Mouse (Mus musculus): Measurements from ENCODE around the gene Kif21b. TPM values are rescaled to one million over a fixed set of nuclear protein-coding genes. Genes with fewer than 3 reads are reported as not detected.

Kif21b gene
- polyA plus RNA-seq, 2 experiments: 1.2 to 1.8 TPM

DNA sequence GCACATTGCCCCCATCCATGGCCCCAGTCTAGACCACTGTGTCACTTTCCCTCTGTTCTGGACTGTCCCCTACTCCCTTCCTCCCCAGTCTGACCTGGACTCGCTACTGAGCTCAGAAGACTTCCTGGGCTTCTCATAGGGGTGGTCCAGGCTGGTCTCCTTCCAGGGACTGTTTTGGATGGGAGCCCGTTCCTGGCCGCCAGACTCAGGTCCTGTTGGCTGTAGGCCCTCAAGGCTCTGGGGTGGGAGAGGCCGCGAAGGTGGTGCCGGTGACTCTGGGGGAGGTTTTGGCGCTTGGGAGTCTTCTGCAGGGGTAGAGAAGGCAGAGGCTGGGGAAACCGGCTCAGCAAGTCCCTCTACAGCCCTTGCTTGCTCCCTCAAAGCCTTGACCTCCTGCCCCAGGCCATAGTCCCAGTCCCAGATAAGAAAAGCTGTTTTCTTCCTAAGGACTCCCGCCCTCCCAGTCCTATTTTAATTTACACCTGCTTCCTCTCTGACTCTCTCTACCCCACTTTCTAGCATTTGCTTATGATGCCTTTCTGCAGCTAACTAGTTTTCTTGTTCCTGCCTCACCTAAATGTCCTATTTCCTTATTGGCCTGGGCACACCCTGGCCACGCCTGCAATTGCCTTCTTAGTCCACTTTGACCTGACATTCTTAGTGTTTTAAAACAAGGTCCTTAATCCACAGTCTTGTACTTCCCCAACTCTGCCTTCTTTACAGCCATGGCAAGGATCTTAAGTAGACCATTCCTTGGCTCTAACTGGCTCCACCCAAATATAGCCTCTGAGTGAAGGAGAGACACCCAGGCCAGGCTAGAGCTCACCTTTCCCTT lies 89.1 kb downstream of the Kif21b start:
- Histone ChIP-seq H3K36me3 (replicated peaks; ENCODE audit: control insufficient read depth, insufficient read depth, low read depth) (no peaks in the 10 kb centered on the region), H3K27ac (no peak overlapping the region), H3K4me1 (replicated peaks; ENCODE audit: control insufficient read depth in 2 of 2, insufficient read depth in 2 of 2, low read length in 1 of 2) (no peaks in the 10 kb centered on the region), H3K4me2 (ENCODE audit: low read depth) (no peak overlapping the region), H3K4me3 (ENCODE audit: insufficient read depth in 1 of 2, low read depth in 2 of 2, low read length in 2 of 2) (no peak overlapping the region), H3K9ac (replicated peaks) (no peak overlapping the region), H3K27me3 (ENCODE audit: control insufficient read depth, insufficient read depth, low read length) (no peaks in the 10 kb centered on the region), H3K9me3 (ENCODE audit: control insufficient read depth, low read length) (no peaks in the 10 kb centered on the region)
- 64% methylated on average over 10 of the region's 10 CpGs for WGBS (ENCODE audit: insufficient replicate concordance)
- DNase-seq (ENCODE audit: low read depth in 3 of 3, low spot score in 3 of 3) (no peak), ATAC-seq (ENCODE audit: insufficient read depth) (no peak)
- TF ChIP-seq EP300 (IDR thresholded peaks at IDR 0.05; ENCODE audit: low read depth) (no peak), CTCF (IDR thresholded peaks at IDR 0.05; ENCODE audit: low read depth) (no peak)

- 69% methylated on average over 10 of the region's 10 CpGs for WGBS (ENCODE audit: insufficient replicate concordance)
- ATAC-seq (ENCODE audit: insufficient read depth): no peak
- no peak for DNase-seq (ENCODE audit: low read depth in 3 of 3, low spot score in 3 of 3)
- no peak overlapping the region for H3K9ac ChIP-seq (replicated peaks)
- no peaks in the 10 kb centered on the region for H3K4me1 ChIP-seq (replicated peaks; ENCODE audit: control insufficient read depth in 2 of 2, insufficient read depth in 2 of 2, low read length in 1 of 2)
- no peaks in the 10 kb centered on the region for H3K36me3 ChIP-seq (replicated peaks; ENCODE audit: control insufficient read depth, insufficient read depth, low read depth)
- H3K27ac ChIP-seq: no peak overlapping the region
- H3K27me3 ChIP-seq (ENCODE audit: control insufficient read depth, insufficient read depth, low read length): no peaks in the 10 kb centered on the region
- no peak overlapping the region for H3K4me2 ChIP-seq (ENCODE audit: low read depth)
- TF ChIP-seq EP300 (IDR thresholded peaks at IDR 0.05; ENCODE audit: low read depth): no peak
- TF ChIP-seq CTCF (IDR thresholded peaks at IDR 0.05; ENCODE audit: low read depth): no peak
- no peak overlapping the region for H3K4me3 ChIP-seq (ENCODE audit: insufficient read depth in 1 of 2, low read depth in 2 of 2, low read length in 2 of 2)
- H3K9me3 ChIP-seq (ENCODE audit: control insufficient read depth, low read length): no peaks in the 10 kb centered on the region
Measured at GRCm38 (mm10) chr1:136222386-136222785, 91.2 kb downstream of the Kif21b start.

GRCm38 (mm10) chr1:136223758-136224342 lies 92.7 kb downstream of the Kif21b start:
- H3K36me3 ChIP-seq (replicated peaks; ENCODE audit: control insufficient read depth, insufficient read depth, low read depth): no peaks in the 10 kb centered on the region
- no peak for DNase-seq (ENCODE audit: low read depth in 3 of 3, low spot score in 3 of 3)
- H3K4me2 ChIP-seq (ENCODE audit: low read depth): no peak overlapping the region
- H3K27ac ChIP-seq: no peak overlapping the region
- no peak overlapping the region for H3K9ac ChIP-seq (replicated peaks)
- H3K4me3 ChIP-seq (ENCODE audit: insufficient read depth in 1 of 2, low read depth in 2 of 2, low read length in 2 of 2): no peak overlapping the region
- TF ChIP-seq CTCF (IDR thresholded peaks at IDR 0.05; ENCODE audit: low read depth) (no peak), EP300 (IDR thresholded peaks at IDR 0.05; ENCODE audit: low read depth) (no peak)
- no peaks in the 10 kb centered on the region for H3K9me3 ChIP-seq (ENCODE audit: control insufficient read depth, low read length)
- WGBS (ENCODE audit: insufficient replicate concordance): 68% methylated on average over 10 of the region's 10 CpGs
- ATAC-seq (ENCODE audit: insufficient read depth): no peak
- peaks cover 0 to 8% of the 10 kb centered on the region in 2 experiments; a peak in 2 of 4 replicates for H3K4me1 ChIP-seq (replicated peaks; ENCODE audit: control insufficient read depth in 2 of 2, insufficient read depth in 2 of 2, low read length in 1 of 2)
- no peaks in the 10 kb centered on the region for H3K27me3 ChIP-seq (ENCODE audit: control insufficient read depth, insufficient read depth, low read length)

DNA sequence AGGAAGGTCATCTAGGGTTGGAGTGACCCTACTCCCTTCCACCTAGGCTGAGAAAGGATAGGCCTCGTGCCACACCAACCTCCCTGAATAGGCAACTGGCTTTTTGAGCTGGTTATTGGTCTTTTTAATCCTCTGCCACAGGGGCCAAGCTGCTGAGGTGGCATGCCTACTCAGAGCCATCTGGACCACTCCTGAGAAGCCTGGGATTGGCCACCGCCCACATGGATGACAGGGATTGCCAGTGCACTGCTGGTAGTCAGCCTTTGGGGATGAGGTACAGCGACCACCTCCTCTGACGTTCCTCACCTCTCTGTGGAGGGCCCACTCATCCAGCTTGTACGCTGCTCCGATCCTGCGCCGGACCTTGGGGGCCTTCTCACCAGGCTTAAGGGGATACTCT lies 94.7 kb downstream of the Kif21b start:
- no peaks in the 10 kb centered on the region for H3K9me3 ChIP-seq (ENCODE audit: control insufficient read depth, low read length)
- peaks cover 6% of the 10 kb centered on the region for H3K27me3 ChIP-seq (ENCODE audit: control insufficient read depth, insufficient read depth, low read length)
- ATAC-seq (ENCODE audit: insufficient read depth) (no peak), DNase-seq (ENCODE audit: low read depth in 3 of 3, low spot score in 3 of 3) (no peak)
- H3K36me3 ChIP-seq (replicated peaks; ENCODE audit: control insufficient read depth, insufficient read depth, low read depth): no peaks in the 10 kb centered on the region
- peaks cover 0 to 12% of the 10 kb centered on the region in 2 experiments; a peak in 2 of 4 replicates for H3K4me1 ChIP-seq (replicated peaks; ENCODE audit: control insufficient read depth in 2 of 2, insufficient read depth in 2 of 2, low read length in 1 of 2)
- TF ChIP-seq EP300 (IDR thresholded peaks at IDR 0.05; ENCODE audit: low read depth): no peak
- no peak for TF ChIP-seq CTCF (IDR thresholded peaks at IDR 0.05; ENCODE audit: low read depth)
- no peak overlapping the region for H3K4me3 ChIP-seq (ENCODE audit: insufficient read depth in 1 of 2, low read depth in 2 of 2, low read length in 2 of 2)
- no peak overlapping the region for H3K27ac ChIP-seq
- 74% methylated on average over 8 of the region's 8 CpGs for WGBS (ENCODE audit: insufficient replicate concordance)
- H3K4me2 ChIP-seq (ENCODE audit: low read depth): no peak overlapping the region
- H3K9ac ChIP-seq (replicated peaks): no peak overlapping the region

GRCm38 (mm10) chr1:136226626-136227025 lies 95.4 kb downstream of the Kif21b start:
- Histone ChIP-seq H3K36me3 (replicated peaks; ENCODE audit: control insufficient read depth, insufficient read depth, low read depth) (no peaks in the 10 kb centered on the region), H3K4me3 (ENCODE audit: insufficient read depth in 1 of 2, low read depth in 2 of 2, low read length in 2 of 2) (no peak overlapping the region), H3K27ac (no peak overlapping the region), H3K9me3 (ENCODE audit: control insufficient read depth, low read length) (no peaks in the 10 kb centered on the region), H3K4me1 (replicated peaks; ENCODE audit: control insufficient read depth in 2 of 2, insufficient read depth in 2 of 2, low read length in 1 of 2) (peaks cover 0 to 12% of the 10 kb centered on the region in 2 experiments; a peak in 2 of 4 replicates), H3K27me3 (ENCODE audit: control insufficient read depth, insufficient read depth, low read length) (peaks cover 13% of the 10 kb centered on the region), H3K4me2 (ENCODE audit: low read depth) (no peak overlapping the region), H3K9ac (replicated peaks) (no peak overlapping the region)
- WGBS (ENCODE audit: insufficient replicate concordance): 69% methylated on average over 8 of the region's 8 CpGs
- ATAC-seq (ENCODE audit: insufficient read depth) (no peak), DNase-seq (ENCODE audit: low read depth in 3 of 3, low spot score in 3 of 3) (no peak)
- TF ChIP-seq EP300 (IDR thresholded peaks at IDR 0.05; ENCODE audit: low read depth): no peak
- no peak for TF ChIP-seq CTCF (IDR thresholded peaks at IDR 0.05; ENCODE audit: low read depth)

Other genes starting within 250 kb of the Kif21b start
- gene Pkp1, start 212.2 kb upstream of the Kif21b start, polyA plus RNA-seq (2012; rRNA removed): 0.01 and 0.02 TPM in 2 replicates
- gene Pkp1, start 212.2 kb upstream of the Kif21b start, polyA plus RNA-seq (2014; fragmentation: Nextera tagmentation; extraction: Ambion mirVana): not detected in 2 replicates
- not detected in 2 replicates for gene Igfn1, start 125.0 kb upstream of the Kif21b start, polyA plus RNA-seq (2012; rRNA removed)
- gene Igfn1, start 125.0 kb upstream of the Kif21b start, polyA plus RNA-seq (2014; fragmentation: Nextera tagmentation; extraction: Ambion mirVana): not detected in 2 replicates
- gene Tmem9, start 123.2 kb upstream of the Kif21b start, polyA plus RNA-seq (2012; rRNA removed): 43.9 and 44.4 TPM in 2 replicates
- 42.4 and 44.2 TPM in 2 replicates for gene Tmem9, start 123.2 kb upstream of the Kif21b start, polyA plus RNA-seq (2014; fragmentation: Nextera tagmentation; extraction: Ambion mirVana)
- gene Ascl5, start 80.6 kb upstream of the Kif21b start, polyA plus RNA-seq (2012; rRNA removed): not detected in 2 replicates
- gene Ascl5, start 80.6 kb upstream of the Kif21b start, polyA plus RNA-seq (2014; fragmentation: Nextera tagmentation; extraction: Ambion mirVana): not detected in 2 replicates
- gene Cacna1s, start 78.6 kb upstream of the Kif21b start, polyA plus RNA-seq (2012; rRNA removed): 0.02 TPM in 1 of 2 replicates, not detected in the other
- not detected in 2 replicates for gene Cacna1s, start 78.6 kb upstream of the Kif21b start, polyA plus RNA-seq (2014; fragmentation: Nextera tagmentation; extraction: Ambion mirVana)
- 0.05 TPM in 1 of 2 replicates, not detected in the other for gene Mroh3, start 81.4 kb downstream of the Kif21b start, polyA plus RNA-seq (2012; rRNA removed)
- 0.15 and 0.23 TPM in 2 replicates for gene Mroh3, start 81.4 kb downstream of the Kif21b start, polyA plus RNA-seq (2014; fragmentation: Nextera tagmentation; extraction: Ambion mirVana)
- gene Inava, start 102.9 kb downstream of the Kif21b start, polyA plus RNA-seq (2012; rRNA removed): 0.16 and 0.28 TPM in 2 replicates
- 0.13 and 0.36 TPM in 2 replicates for gene Inava, start 102.9 kb downstream of the Kif21b start, polyA plus RNA-seq (2014; fragmentation: Nextera tagmentation; extraction: Ambion mirVana)
- gene Gpr25, start 129.5 kb downstream of the Kif21b start, polyA plus RNA-seq (2012; rRNA removed): 0.06 TPM in 1 of 2 replicates, not detected in the other
- gene Gpr25, start 129.5 kb downstream of the Kif21b start, polyA plus RNA-seq (2014; fragmentation: Nextera tagmentation; extraction: Ambion mirVana): not detected in 2 replicates
- 6.4 and 8.8 TPM in 2 replicates for gene Camsap2, start 214.7 kb downstream of the Kif21b start, polyA plus RNA-seq (2012; rRNA removed)
- gene Camsap2, start 214.7 kb downstream of the Kif21b start, polyA plus RNA-seq (2014; fragmentation: Nextera tagmentation; extraction: Ambion mirVana): 10.3 and 11.7 TPM in 2 replicates

Data from liver, embryonic 14.5 days (tissue).